Mouse (Mus musculus): Measurements from ENCODE around the gene Cpne6.

The Cpne6 gene

DNA sequence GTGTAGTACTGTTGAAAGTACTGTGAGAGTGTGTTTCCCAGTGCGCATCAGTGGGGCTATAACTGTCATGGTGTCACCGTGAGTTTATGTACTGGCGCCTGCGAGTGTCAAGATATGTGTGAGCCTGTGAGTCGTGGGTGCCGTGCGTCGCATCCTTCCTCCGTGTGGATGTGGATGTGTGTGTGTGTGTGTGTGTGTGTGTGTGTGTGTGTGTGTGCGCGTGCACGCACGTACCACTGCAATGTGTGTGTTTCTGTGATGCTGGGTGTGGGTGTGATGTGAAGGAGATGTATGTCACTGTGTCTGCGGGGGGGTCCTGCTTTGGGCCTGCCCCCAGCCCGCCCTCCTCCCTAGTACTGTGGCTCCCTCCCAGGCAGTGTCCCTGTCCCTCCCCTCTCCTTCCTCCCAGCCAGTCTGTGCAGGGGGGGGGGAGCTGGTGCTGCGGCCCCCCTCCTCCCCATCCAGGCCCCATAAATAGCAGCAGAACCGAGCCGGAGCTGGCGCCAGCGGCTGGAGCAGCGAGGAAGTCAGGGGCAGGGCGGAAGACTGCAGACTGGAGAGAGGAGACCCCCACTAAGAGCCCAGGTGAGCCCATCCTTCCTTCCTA, at the start of gene Cpne6:
Gene Cpne6, plus strand, starts transcription at position 321 of the 607 bp plus-strand sequence.
- DNase-seq, result no peak

DNA sequence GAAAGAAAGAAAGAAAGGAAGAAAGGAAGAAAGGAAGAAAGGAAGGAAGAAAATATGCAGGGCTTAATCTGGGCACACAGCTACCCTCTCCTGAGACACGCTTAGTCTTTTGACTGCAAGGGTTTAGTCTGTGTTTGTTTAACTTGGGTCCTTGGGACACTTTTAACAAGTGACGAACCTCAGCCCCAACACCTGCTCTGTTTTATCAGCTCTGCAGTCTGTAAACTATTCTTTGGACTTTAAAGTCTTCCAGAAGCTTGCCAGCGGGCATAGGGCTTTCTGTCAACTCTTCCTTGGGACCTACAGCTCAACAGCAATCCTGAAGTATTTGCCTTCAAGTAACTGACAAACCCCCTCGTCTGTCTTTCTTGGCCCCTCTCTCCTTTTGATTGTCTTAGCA, 48.5 kb upstream of the Cpne6 start:
- no peak for DNase-seq

DNA sequence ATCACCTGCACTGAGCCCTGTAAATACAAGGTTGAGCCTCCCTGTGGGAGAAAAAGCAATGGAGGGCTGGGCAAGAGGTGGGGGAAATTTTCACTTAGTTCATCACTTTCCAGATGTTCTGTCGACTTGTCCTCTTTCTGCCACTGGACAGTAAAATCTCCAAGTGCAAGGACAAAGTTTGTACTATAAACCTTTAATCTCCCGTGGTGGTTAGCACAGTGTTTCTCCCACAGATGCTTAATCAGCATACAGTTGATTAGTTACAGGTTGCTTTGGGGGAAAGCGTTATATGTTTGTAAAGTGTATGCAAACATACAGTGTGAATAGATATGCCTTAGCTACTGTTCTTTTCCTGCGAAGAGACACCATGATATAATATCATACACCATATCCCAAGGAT, 43.8 kb upstream of the Cpne6 start:
- no peak for DNase-seq

DNA sequence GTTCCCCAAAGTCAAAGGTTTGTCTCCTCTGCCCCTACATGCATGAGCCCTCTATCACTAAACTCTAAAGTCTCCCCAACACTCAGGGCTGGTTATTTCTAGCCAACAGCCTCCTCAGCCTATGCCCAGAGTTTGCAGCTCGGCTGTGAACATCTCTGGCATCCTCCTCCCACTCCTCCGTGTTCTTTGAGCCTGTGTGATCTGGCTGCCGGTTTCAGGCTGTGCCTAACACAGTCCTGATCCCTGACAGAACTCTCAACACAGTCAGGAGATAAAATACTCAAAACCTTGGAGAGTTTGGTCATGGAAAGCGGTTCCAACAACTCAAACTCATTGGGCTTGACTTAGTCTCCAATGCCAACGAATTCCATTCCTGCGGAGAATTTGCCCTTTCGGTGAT, 43.1 kb upstream of the Cpne6 start:
- DNase-seq, result no peak

DNA sequence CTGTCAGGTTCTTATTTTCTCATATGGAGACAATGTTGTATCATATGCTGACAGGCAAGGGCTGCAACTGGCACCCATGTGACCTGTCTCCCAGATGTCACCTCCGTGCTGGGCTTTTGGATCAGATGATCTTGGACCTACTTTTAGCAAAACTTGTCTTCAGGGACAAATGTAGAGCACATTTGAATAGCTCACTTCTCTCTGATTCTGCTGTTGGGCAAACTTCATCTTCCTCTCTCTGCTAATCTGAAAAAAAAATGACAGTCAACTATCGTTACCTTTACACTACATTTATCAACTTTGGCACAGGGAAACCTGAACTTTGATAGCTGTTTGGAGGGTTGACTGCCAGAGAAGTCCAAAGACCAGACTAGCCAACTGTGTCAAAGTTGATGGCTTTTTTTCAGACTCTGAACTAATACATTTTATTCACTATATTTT, 41.9 kb upstream of the Cpne6 start:
- DNase-seq, result no peak

DNA sequence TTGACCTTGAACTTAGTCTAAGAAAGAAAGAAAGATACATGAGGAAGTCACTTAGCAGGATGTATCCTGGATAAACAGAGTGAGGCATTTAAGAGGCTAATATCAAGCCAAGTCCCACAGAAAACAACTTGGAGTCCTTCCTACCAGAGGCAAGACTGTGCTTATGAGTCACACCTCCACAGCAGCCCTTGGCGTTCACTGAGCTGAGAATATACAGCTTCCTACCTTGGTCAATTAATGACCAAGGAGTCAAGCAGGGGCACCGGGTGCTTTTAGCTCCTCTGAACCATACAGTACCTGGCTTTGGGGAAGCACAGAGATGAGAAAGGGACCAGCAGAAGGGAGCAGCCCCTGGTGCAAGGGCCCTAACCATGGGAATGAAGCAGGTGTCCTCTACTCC, 41.2 kb upstream of the Cpne6 start:
- no peak for DNase-seq

DNA sequence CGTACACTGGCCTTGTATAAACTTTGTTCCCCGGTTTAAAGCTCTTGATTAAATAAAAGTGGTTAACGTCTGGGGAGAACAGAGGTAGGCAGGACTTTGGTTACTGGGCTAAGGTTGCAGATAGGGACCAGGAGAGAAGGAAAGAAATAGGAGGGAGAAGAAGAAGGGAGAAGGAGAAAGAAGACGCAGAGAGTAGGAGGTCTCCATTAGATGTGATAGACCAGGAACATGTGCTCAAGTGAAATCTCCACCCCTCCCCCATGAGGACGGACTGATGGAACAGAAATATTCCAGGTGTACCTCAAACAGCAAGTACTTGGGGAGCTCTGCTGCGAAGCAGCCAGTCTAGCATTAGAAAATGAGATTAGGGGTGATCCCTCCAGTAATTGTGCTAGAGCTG, 40.4 kb upstream of the Cpne6 start:
- DNase-seq, result no peak

DNA sequence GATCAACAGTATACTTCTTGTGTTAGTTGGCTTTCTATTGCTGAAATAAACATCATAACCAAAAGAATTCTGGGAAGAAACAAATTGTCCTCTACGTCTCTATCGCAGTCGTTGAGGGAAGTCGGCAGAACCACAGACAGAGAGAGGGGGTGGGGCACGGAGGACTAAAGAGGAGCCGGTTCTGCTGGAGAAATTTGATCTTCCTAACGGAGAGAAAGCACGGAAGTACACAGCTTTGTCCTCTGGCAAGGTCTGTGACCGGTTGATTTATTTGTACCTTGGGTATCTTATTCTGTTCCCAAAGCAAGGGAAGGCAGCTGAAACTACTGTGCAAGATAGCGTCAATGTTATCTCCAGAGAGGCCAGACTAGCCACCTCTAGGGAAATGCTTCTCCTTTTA, 39.4 kb upstream of the Cpne6 start:
- no peak for DNase-seq

DNA sequence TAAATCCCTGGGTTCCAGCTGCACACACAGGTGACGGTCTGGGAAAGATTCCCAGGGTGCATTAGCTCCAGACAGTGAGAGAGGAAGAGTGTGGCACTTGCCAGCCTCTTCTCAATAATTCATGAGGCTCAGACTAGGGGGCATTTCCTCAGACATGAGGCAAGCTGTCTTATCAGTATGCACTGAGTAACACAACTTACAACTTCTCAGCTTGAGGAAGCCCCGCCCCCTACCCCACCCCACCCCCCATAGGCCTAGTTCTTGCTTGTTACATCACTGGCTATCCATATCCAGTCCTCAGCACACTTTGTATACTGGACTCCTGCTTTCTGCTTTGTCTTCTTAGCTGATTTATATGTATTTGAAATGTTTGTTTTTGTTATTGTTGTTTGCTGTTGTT, 34.6 kb upstream of the Cpne6 start:
- DNase-seq, result no peak

DNA sequence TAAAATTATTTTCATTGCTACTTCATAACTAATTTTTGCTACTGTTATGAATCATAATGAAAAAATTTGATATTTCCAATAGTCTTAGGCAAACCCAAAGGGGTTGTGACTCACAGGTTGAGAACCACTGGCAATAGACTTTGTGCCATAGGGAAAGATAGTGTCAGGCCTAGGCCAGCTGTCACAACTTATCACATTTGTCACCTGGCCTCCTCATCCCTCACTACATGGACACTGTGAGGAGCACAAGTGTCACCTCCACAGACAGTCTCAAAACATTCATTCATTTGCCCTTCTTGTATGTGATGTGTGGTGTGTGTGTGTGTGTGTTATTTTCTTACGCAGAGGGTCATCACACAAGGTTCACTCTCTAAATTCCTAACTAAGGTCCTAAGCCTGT, 32.8 kb upstream of the Cpne6 start:
- DNase-seq, result no peak

DNA sequence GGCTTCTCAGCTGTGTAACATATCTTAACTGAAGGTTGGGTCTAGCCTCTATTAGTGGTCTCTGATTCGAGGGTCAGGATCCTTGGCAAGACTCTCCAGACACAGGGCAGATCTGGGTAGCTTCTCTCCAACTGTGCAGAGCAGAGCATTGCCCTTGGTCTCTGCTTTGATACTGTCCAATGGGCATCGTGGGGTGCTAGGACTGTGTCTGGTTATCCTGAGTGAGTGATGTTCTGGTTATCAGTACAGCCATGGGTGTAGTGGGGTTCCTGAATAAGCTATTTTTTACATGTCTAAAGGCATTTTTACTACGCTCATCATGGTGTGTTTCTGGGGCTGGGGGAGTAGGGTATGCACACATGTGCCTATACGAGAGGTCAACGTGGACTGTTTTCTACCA, 32.4 kb upstream of the Cpne6 start:
- no peak for DNase-seq

DNA sequence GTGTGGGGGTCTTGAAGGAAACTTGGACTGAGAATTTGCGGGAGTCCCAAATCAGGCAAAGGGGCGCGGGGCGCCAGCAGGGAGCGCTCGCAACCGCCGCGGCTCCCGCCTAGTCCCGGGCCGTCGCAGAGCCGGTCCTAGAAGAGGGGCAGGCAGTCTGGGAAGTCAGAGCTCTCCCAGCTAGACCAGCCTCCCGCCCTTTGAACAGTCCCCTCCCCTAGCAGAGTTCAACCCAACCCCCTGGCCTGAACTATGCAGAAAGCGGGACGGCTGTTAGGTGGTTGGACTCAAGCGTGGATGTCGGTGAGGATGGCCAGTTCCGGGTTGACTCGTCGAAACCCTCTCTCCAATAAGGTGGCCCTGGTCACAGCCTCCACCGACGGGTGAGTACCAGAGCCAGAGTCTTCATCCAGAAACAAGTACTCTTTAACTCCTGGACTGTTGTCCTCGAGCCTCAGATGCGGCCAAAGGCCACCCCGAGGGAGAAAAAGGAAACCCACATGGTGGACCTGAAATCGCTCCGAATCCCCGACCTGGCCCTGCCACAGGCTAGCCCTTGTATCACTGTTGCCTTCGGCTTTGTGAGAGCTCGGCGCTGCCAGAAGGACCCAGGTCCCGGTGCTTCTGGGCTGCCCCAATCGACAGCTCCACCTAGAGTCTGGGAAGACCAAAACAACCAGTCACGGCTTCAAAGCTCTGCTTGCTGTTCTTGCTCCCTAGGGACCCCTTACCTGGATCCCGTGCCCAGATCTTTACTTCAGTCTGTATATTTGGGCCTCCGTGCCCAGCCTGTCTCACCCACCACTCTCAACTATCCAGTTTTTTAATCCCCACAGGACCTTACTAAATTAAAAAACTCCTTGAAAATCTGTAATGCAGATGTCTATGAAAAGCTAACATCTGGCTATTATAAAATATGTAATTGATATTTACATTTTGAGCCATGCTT, 31.3 kb upstream of the Cpne6 start, which contains the start of gene Dhrs4:
Gene Dhrs4, plus strand, starts transcription at position 108 of the 949 bp plus-strand sequence.
- DNase-seq, result peak; percentile 83 to 84

DNA sequence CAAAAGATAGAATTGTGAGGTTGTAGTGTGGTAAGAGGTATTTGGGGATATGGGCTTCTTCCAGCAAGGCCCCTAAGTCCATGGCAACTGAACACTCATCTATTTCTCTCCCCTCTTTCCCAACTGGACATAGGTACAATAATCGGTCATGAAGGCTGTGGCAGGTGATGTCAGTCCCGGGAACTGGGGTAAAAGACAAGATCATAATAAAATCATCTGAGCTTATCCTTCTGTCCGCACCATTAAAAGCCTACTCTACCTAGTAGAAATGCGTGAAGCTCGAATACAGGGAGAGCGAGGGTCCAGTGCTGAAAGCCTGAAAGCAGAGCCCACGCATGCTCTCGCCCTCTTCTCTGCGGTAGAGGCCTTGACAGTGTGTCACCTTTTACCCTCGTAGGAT, 30.6 kb upstream of the Cpne6 start:
- DNase-seq, result no peak

DNA sequence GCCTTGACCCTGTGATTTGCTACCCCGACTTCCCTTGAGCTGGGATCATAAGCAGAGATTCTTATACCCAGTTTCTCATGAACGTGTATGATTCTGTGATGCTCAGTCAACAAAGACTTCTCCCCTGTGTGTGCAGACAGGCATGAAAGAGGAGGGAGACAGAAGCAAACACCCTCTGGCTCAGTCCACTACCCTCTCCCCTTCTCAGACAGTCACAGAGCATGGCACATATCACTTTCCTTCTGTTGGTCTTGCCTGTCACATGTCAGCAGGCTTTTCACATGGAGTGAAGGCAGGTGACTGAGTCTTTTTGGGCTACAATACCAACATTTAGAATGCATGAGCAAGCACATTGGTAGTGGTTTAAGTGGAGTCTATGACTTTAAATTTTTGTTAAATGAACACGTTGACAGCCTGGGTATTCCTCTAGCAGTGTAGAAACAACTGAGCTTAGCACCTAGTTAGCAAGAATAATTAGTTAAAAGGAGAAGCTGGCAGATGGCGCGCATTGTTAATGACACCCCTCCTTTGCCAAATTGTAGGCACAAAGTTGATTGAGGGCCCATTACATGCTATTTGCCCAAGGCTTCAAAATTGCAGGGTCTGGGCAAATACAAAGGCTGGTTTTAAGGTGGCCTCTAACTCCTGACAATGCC, 25.7 kb upstream of the Cpne6 start:
- no peak for DNase-seq

DNA sequence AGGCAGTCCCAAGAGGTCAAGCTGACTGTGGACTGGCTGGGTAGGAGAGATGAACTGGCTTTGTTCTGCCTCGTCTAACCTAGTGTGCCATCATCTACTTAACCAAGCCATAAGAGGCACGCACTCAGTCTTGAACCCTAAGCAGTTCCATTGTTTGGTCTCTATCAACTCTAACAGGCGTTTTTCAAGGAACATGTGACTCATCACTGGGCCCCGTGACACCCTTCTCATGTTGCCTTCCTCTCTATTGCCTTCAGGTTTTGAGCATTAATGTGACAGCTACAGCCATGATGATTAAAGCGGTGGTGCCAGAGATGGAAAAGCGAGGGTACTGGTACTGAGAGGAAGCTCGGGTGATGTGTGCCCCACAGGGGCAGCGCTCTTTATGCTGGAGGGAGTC, 23.4 kb upstream of the Cpne6 start:
- no peak for DNase-seq

DNA sequence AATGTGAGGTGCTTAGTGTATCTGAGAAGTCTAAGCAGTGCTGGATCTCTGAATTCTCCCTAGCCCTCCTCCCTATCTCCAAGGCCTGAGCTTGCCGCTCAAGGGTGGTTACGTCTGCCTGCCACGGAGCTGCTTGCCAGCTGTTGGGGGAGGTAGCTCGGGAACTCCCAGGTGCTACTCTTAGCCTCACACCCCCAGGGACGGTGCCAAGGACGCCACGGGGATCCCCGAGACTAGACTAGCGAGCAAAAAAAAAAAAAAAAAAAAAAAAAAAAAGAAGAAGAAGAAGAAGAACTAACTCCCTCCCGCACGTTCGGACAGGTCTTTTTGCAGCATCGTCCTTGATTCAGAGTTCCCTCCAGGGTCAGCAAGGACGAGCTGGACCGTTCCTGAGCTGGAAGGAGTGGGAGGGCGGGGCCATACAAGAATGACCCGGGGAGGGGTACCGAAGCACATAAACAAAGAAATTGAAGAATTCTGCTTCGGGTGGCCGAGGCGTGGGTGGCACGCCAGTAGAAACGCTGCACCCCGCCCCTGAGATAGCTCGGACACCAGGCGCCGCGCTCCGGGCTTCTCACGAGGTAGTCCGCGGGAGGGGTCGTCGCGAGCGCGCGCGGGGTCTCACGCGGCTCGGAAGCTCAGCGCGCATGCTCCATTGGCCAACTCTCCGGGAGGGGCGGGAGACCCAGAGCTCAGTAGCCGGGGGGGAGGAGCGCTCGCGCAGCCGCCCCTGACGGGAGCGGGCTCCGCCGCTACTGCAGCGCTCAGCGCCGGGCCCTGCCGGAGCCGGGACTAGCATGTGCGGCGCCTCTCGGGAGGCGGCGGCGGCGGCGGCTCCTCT, 19.7 kb upstream of the Cpne6 start, which contains the start of gene Carmil3:
Gene Carmil3, plus strand, starts transcription at position 291 of the 841 bp plus-strand sequence.
- peak; percentile 72 to 79 for DNase-seq

DNA sequence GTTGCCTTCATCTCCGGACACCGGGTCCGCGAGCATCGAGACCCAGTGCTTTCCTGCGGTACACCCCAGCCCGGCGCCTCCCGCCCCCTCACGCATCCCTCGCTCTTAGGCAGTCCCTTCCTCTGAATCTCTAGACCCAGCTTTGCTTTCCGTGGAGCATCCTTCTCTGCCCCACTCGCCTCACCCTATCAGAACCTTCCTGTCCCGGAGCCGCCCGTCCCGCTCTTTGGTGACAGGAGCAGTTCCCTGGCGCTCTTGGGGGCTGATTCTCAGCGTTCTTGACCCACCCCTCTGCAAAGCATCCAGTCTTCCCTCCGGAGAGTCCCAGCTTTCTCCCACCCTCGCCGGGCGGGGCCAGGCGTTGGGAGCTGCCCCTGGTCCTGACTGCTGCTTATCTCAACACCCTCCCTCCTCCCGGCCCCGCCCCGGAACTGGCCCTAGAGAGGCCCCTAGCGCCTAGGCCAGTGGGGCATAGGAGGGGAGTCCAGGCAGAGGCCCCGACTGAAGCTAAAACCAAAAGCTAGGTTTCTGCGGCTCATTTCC, 18.9 kb upstream of the Cpne6 start:
- peak; percentile 24 to 43 for DNase-seq

DNA sequence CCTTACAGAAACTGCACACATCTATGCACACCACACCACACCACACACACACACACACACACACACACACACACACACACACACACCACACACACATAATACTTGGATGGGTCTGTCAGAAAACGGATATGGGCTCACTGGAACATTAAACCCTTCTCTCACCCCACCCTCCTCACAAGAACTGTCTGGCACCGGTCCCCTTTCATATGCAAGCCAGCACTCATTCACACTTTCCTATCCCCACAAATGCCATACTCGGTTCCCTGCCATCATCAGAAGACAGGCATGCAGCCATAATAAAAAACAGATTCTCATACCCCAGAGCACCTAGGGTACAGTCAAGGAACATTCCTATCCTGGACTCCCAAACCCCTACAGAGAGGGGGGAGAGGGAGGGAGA, 18.1 kb upstream of the Cpne6 start:
- DNase-seq, result no peak

DNA sequence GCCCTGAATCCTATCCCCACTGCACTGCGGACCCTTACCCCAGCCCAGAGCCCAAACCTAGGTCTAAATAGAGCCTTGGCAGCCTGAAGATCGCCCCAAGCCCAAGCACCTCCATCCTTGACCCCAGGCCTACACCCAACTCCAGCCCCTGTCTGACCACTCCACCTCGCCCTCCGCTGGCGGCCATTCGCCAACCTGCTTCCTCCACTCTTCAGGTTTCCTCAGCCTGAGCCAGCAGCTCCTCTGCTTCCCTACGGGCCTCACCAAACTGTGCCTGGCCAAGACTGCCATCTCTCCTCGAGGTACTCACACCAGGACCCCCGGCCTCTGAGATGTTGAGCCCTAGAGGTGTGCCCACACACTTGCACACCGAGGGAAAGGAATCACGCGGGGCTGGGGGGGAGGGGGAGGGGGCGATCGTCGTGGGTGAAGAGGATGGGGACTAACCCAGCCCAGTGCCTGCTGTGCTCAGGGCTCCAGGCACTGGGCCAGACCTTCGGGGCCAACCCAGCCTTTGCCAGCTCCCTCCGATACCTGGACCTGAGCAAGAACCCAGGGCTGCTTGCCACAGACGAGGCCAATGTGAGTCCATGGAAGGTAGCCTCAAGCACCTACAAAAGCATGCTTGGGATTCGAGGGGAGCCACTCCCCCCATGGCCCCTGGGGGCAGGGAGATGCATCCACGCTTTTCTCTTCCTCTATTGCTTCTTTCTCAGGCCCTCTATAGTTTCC, 14.6 kb upstream of the Cpne6 start:
- no peak for DNase-seq

DNA sequence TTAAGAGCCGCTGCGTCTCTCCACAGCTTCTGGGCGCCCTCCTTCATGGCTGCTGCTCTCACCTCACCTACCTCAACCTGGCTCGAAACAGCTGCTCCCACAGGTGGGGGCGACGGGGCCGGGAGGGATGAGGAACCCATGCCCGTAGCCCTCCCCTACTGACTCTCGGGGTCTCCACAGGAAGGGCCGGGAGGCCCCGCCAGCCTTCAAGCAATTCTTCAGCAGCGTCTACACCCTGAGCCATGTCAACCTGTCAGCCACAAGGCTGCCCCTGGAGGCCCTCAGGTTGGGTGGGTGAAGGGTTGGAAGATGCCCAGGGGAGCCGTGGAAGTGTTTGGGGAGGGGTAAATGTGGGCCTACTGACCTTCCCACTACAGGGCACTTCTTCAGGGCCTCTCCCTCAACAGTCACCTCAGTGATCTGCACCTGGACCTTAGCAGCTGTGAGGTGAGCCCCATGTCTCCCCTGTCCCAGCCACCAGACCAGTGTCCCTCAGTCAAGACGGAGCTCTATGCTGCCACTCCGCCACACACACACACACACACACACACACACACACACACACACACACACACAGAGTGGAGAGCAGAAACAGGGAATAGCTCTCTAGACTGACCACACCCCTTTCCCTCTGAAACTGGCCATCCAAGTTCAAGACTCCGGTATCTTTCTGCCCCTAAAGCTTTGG, 13.3 kb upstream of the Cpne6 start:
- DNase-seq, result no peak

DNA sequence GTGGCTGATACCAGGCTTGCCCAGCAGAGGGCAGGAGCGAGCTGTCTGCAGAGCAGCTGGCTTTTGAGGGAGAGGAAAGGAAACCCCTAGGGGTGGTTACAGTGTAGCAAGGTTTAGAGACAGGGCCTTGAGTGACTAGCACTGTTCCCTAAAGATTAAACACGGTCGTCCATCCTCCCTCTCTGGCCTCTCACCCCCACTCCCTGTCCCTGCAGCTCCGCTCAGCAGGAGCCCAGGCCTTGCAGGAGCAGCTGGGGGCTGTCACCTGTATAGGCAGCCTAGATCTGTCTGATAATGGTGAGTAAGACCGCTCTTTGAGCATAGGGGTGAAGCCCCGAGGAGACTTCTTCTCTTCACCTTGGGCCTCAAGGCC, 12.8 kb upstream of the Cpne6 start:
- peak; percentile 79 to 84 for DNase-seq

All from thymus, postnatal 36 days (tissue).